Comparison of ENCODE assay signal across 22 mouse cellular contexts in genomic region chr4:33099118-33099694, GRCm38 (mm10). TPM values are rescaled to one million over a fixed set of nuclear protein-coding genes. Genes with fewer than 3 reads are reported as not detected.
DNase-seq lines count a peak whose midpoint lies in the region; ATAC-seq and TF ChIP-seq lines count a peak whose summit lies in the region.
"Had no signal": no experiment of that assay in that cellular context is flagged by ENCODE, and none has a peak within 500 bp of the region (broad histone marks: within the 10 kb centered on the region; RNA-seq: fewer than 3 reads in every experiment).

No protein-coding gene starts in this region.

- no peaks in the 10 kb centered on the region for H3K27me3 ChIP-seq in forebrain, embryonic 16.5 days (replicated peaks; ENCODE audit: control insufficient read depth, insufficient read depth, low read length)
- H3K27me3 ChIP-seq: embryonic facial prominence, embryonic 12.5 days; heart, embryonic 12.5 days had no signal

- no peak overlapping the region for H3K4me2 ChIP-seq in forebrain, embryonic 16.5 days (ENCODE audit: low read length)
- H3K4me2 ChIP-seq: embryonic facial prominence, embryonic 12.5 days; heart, embryonic 12.5 days had no signal

- 82% methylated on average over 6 of the region's 6 CpGs for WGBS in forebrain, embryonic 16.5 days

- DNase-seq in layer of hippocampus, adult 2 months (ENCODE audit: low spot score in 2 of 2): no peak
- DNase-seq in layer of hippocampus, adult 18-20 months (ENCODE audit: low spot score in 2 of 2): no peak
- peak; percentile 37 for DNase-seq in spleen, postnatal 36 days (ENCODE audit: low spot score in 2 of 2)
- no peak for DNase-seq in spleen, postnatal 14 days (ENCODE audit: low spot score in 2 of 2)
- DNase-seq in brain, adult 2 months (ENCODE audit: low read depth, low spot score): peak; percentile 32
- no peak for DNase-seq in retina, embryonic 14.5 days (ENCODE audit: low spot score)
- DNase-seq: adrenal gland, postnatal 10 days; cerebellum, adult 18-20 months; cerebellum, postnatal 14 days; forebrain, postnatal 0 days; gastrocnemius, postnatal 25 days had no signal

- TF ChIP-seq CTCF in layer of hippocampus, adult 2 months (conservative IDR thresholded peaks at IDR 0.05): no peak

- no peak overlapping the region for H3K9ac ChIP-seq in forebrain, embryonic 16.5 days (replicated peaks; ENCODE audit: low read depth, low read length)
- H3K9ac ChIP-seq: embryonic facial prominence, embryonic 12.5 days; forebrain, postnatal 0 days; heart, embryonic 12.5 days had no signal

- peak overlapping the region; percentile 21; the same call in 1 of the 2 replicates for H3K27ac ChIP-seq in layer of hippocampus, adult 2 months
- no peak overlapping the region for H3K27ac ChIP-seq in forebrain, embryonic 16.5 days (ENCODE audit: low read length)
- H3K27ac ChIP-seq: embryonic facial prominence, embryonic 12.5 days had no signal

- no peaks in the 10 kb centered on the region for H3K9me3 ChIP-seq in forebrain, embryonic 16.5 days (ENCODE audit: control insufficient read depth, low read length)
- H3K9me3 ChIP-seq: embryonic facial prominence, embryonic 12.5 days; heart, embryonic 12.5 days had no signal

- H3K4me3 ChIP-seq in layer of hippocampus, adult 2 months: no peak overlapping the region
- H3K4me3 ChIP-seq in forebrain, embryonic 16.5 days (replicated peaks; ENCODE audit: low read length): no peak overlapping the region
- H3K4me3 ChIP-seq: embryonic facial prominence, embryonic 12.5 days; heart, embryonic 12.5 days had no signal

- no peak for ATAC-seq in forebrain, embryonic 16.5 days
- ATAC-seq: CD4-positive, CD25-positive, alpha-beta regulatory T cell, adult 4 months; forebrain, postnatal 0 days; hindbrain, embryonic 16.5 days; inflammation-experienced regulatory T-cells, adult 6 months had no signal

- H3K36me3 ChIP-seq in forebrain, embryonic 16.5 days (ENCODE audit: control insufficient read depth, insufficient read depth): no peaks in the 10 kb centered on the region
- H3K36me3 ChIP-seq: embryonic facial prominence, embryonic 12.5 days; heart, embryonic 12.5 days had no signal

- H3K4me1 ChIP-seq in forebrain, embryonic 16.5 days (replicated peaks; ENCODE audit: control insufficient read depth, insufficient read depth, low read length): no peaks in the 10 kb centered on the region
- H3K4me1 ChIP-seq: embryonic facial prominence, embryonic 12.5 days; heart, embryonic 12.5 days had no signal

RNA-seq across cellular contexts. Expression of gene Gabrr1, which starts 33.1 kb away (rescaled TPM):
- total RNA-seq in layer of hippocampus, adult 2 months (2021): not detected
- total RNA-seq in layer of hippocampus, adult 18-20 months (2021): under 1 TPM in 1 of 2 experiments, not detected in 1; 0.13 TPM
- 0.14 TPM in 1 of 2 replicates, not detected in the other for polyA plus RNA-seq in forebrain, embryonic 16.5 days (2015; fragmentation: Nextera tagmentation; extraction: Ambion mirVana)
- total RNA-seq: granulocyte monocyte progenitor cell, adult 5-6 weeks; MEL had no signal
- polyA plus RNA-seq: CD4-positive, CD25-positive, alpha-beta regulatory T cell, adult 4 months; forebrain, embryonic 11.5 days; hindbrain, embryonic 11.5 days; inflammation-experienced regulatory T-cells, adult 6 months had no signal

RNA-seq across cellular contexts. Expression of gene Gabrr2, which starts 36.4 kb away (rescaled TPM):
- total RNA-seq in layer of hippocampus, adult 2 months (2021): under 1 TPM; 0.32 to 0.72 TPM
- under 1 TPM; 0.62 to 0.81 TPM for total RNA-seq in layer of hippocampus, adult 18-20 months (2021)
- 0.37 and 0.65 TPM in 2 replicates for polyA plus RNA-seq in forebrain, embryonic 16.5 days (2015; fragmentation: Nextera tagmentation; extraction: Ambion mirVana)
- total RNA-seq: adrenal gland, postnatal 4 days; forebrain, postnatal 0 days; granulocyte monocyte progenitor cell, adult 5-6 weeks had no signal
- polyA plus RNA-seq: forebrain, postnatal 0 days had no signal

Comparison
In these comparisons a context has a peak if more than half of its experiments do, and no peak if none do; other contexts are left out.
1. DNase-seq: peak in spleen, postnatal 36 days (2 of 2) and brain, adult 2 months (single experiment); none in layer of hippocampus, adult 2 months (0 of 2), layer of hippocampus, adult 18-20 months (0 of 2), spleen, postnatal 14 days (0 of 2) and retina, embryonic 14.5 days (single experiment).